Mouse (Mus musculus): ENCODE measurements around the gene Hist1h1a. TPM values are rescaled to one million over a fixed set of nuclear protein-coding genes. Genes with fewer than 3 reads are reported as not detected.

The Hist1h1a gene
- total RNA-seq (2023) = 10 to 100 TPM; 39.6 TPM

GRCm38 (mm10) chr13:23763586-23764323 lies at the start of gene Hist1h1a:
Gene Hist1h1a (plus strand): TSS chr13:23763666.

GRCm38 (mm10) chr13:23738677-23739068 lies 24.8 kb upstream of the Hist1h1a start, which contains the start of gene Hist1h1c:
Gene Hist1h1c (plus strand): TSS chr13:23738808.

GRCm38 (mm10) chr13:23745381-23746161 lies 17.9 kb upstream of the Hist1h1a start, which contains the start of gene Hist1h3c:
Gene Hist1h3c (minus strand): TSS chr13:23745602.

GRCm38 (mm10) chr13:23746201-23747080 lies 17.0 kb upstream of the Hist1h1a start, which contains the start of gene Hist1h2bb:
Gene Hist1h2bb (plus strand): TSS chr13:23746734.

GRCm38 (mm10) chr13:23750839-23751477 lies 12.5 kb upstream of the Hist1h1a start, which contains the start of gene Hist1h2ab:
Gene Hist1h2ab (plus strand): TSS chr13:23751126.

GRCm38 (mm10) chr13:23752067-23752741 lies 11.3 kb upstream of the Hist1h1a start, which contains the start of gene Hist1h3b:
Gene Hist1h3b (plus strand): TSS chr13:23752267.

GRCm38 (mm10) chr13:23756790-23757189 lies 6.7 kb upstream of the Hist1h1a start, which contains the start of gene Hist1h4b:
Gene Hist1h4b (plus strand): TSS chr13:23757013.

GRCm38 (mm10) chr13:23760972-23761864 lies 2.2 kb upstream of the Hist1h1a start, which contains the start of gene Hist1h4a:
Gene Hist1h4a (minus strand): TSS chr13:23761230.

GRCm38 (mm10) chr13:23761871-23762821 lies 1.3 kb upstream of the Hist1h1a start, which contains the start of gene Hist1h3a:
Gene Hist1h3a (minus strand): TSS chr13:23762386.

GRCm38 (mm10) chr13:23769613-23770012 lies 6.1 kb downstream of the Hist1h1a start, which contains the start of gene Trim38:
Gene Trim38 (plus strand): TSS chr13:23769913.

GRCm38 (mm10) chr13:23806422-23807052 lies 43.1 kb downstream of the Hist1h1a start, which contains the start of gene Slc17a2:
Gene Slc17a2 (plus strand): TSS chr13:23806993.

Other genes with a start within 250 kb of the Hist1h1a start
- gene Hist1h4h, start 232.6 kb upstream of the Hist1h1a start, total RNA-seq (2023) = 100 to 1,000 TPM; 457 TPM
- 10 to 100 TPM; 21.3 to 28.8 TPM for gene Hist1h2af, start 229.8 kb upstream of the Hist1h1a start, total RNA-seq (2023)
- gene Hist1h3g, start 228.2 kb upstream of the Hist1h1a start, total RNA-seq (2023) = 1 to 10 TPM; 1.4 to 6.9 TPM
- gene Hist1h2bh, start 220.3 kb upstream of the Hist1h1a start, total RNA-seq (2023) = 10 to 100 TPM; 10.0 to 13.0 TPM
- gene Hist1h3f, start 219.6 kb upstream of the Hist1h1a start, total RNA-seq (2023) = 100 to 1,000 TPM; 111 to 119 TPM
- 10 to 100 TPM; 55.2 to 82.9 TPM for gene Hist1h4f, start 212.0 kb upstream of the Hist1h1a start, total RNA-seq (2023)
- gene Hist1h1d, start 210.4 kb upstream of the Hist1h1a start, total RNA-seq (2023) = 10 to 100 TPM; 31.1 to 36.2 TPM
- 100 to 1,000 TPM; 326 to 342 TPM for gene Hist1h3e, start 201.3 kb upstream of the Hist1h1a start, total RNA-seq (2023)
- 10 to 100 TPM; 29.2 to 42.2 TPM for gene Hist1h2ae, start 192.4 kb upstream of the Hist1h1a start, total RNA-seq (2023)
- 100 to 1,000 TPM; 649 to 669 TPM for gene Hist1h2bg, start 192.3 kb upstream of the Hist1h1a start, total RNA-seq (2023)
- 100 to 1,000 TPM; 327 to 367 TPM for gene Hist1h2bf, start 189.5 kb upstream of the Hist1h1a start, total RNA-seq (2023)
- gene Hist1h2ad, start 189.3 kb upstream of the Hist1h1a start, total RNA-seq (2023) = 10 to 100 TPM; 42.6 to 61.1 TPM
- gene Hist1h3d, start 187.9 kb upstream of the Hist1h1a start, total RNA-seq (2023) = 10 to 100 TPM; 40.0 to 45.0 TPM
- 100 to 1,000 TPM; 183 to 195 TPM for gene Hist1h4d, start 182.1 kb upstream of the Hist1h1a start, total RNA-seq (2023)
- gene Hist1h2be, start 142.5 kb upstream of the Hist1h1a start, total RNA-seq (2023) = 10 to 100 TPM; 41.6 to 47.3 TPM
- gene Hist1h1e, start 141.1 kb upstream of the Hist1h1a start, total RNA-seq (2023) = 100 to 1,000 TPM; 385 to 413 TPM
- gene Hist1h2ac, start 79.7 kb upstream of the Hist1h1a start, total RNA-seq (2023) = 10 to 100 TPM; 12.5 to 15.6 TPM
- gene Hist1h2bc, start 79.5 kb upstream of the Hist1h1a start, total RNA-seq (2023) = 10 to 100 TPM; 24.1 to 30.1 TPM
- under 1 TPM; 0.65 to 0.84 TPM for gene Hist1h1t, start 67.9 kb upstream of the Hist1h1a start, total RNA-seq (2023)
- gene Hist1h4c, start 65.2 kb upstream of the Hist1h1a start, total RNA-seq (2023) = 100 to 1,000 TPM; 222 to 255 TPM
- 1 to 10 TPM in 1 of 2 experiments, not detected in 1; 1.9 TPM for gene Hfe, start 52.8 kb upstream of the Hist1h1a start, total RNA-seq (2023)
- gene Hist1h1c, start 24.9 kb upstream of the Hist1h1a start, total RNA-seq (2023) = 1,000 to 10,000 TPM in 1 of 2 experiments, 100 to 1,000 TPM in 1; 877 to 1,039 TPM
- gene Hist1h3c, start 18.1 kb upstream of the Hist1h1a start, total RNA-seq (2023) = 1 to 10 TPM; 6.8 to 7.4 TPM
- 10 to 100 TPM; 85.2 to 91.3 TPM for gene Hist1h2bb, start 16.9 kb upstream of the Hist1h1a start, total RNA-seq (2023)
- gene Hist1h2ab, start 12.5 kb upstream of the Hist1h1a start, total RNA-seq (2023) = 100 to 1,000 TPM; 102 to 130 TPM
- 10 to 100 TPM; 41.3 to 45.0 TPM for gene Hist1h3b, start 11.4 kb upstream of the Hist1h1a start, total RNA-seq (2023)
- 100 to 1,000 TPM in 1 of 2 experiments, 10 to 100 TPM in 1; 90.1 to 106 TPM for gene Hist1h4b, start 6.7 kb upstream of the Hist1h1a start, total RNA-seq (2023)
- 100 to 1,000 TPM; 142 to 168 TPM for gene Hist1h4a, start 2.4 kb upstream of the Hist1h1a start, total RNA-seq (2023)
- 100 to 1,000 TPM; 448 to 459 TPM for gene Hist1h3a, start 1.3 kb upstream of the Hist1h1a start, total RNA-seq (2023)
- gene Trim38, start 6.2 kb downstream of the Hist1h1a start, total RNA-seq (2023) = not detected
- not detected for gene Slc17a2, start 43.3 kb downstream of the Hist1h1a start, total RNA-seq (2023)
- not detected for gene Slc17a3, start 75.8 kb downstream of the Hist1h1a start, total RNA-seq (2023)
- gene Slc17a1, start 104.1 kb downstream of the Hist1h1a start, total RNA-seq (2023) = not detected
- not detected for gene Slc17a4, start 151.3 kb downstream of the Hist1h1a start, total RNA-seq (2023)
- gene Hist1h2ba, start 170.5 kb downstream of the Hist1h1a start, total RNA-seq (2023) = not detected
- not detected for gene Hist1h2aa, start 170.8 kb downstream of the Hist1h1a start, total RNA-seq (2023)
- gene Scgn, start 227.5 kb downstream of the Hist1h1a start, total RNA-seq (2023) = not detected